Mouse (Mus musculus) embryonic stem cell, embryonic (primary cell): ENCODE measurements at regions not wholly inside any gene's neighbourhood (a gene's known extent, or its start where the extent isn't known, plus 50 kb on each side); places are given as distances from the start of the nearest gene placed in this dataset.

Source experiments
- CTCF ChIA-PET, 4 experiments: fragments of 300-600 bp in 2 of 4; fragments of 350-600 bp in 2 of 4; sonication (Branson Sonifier 250); formaldehyde crosslinking; loops; one replicate each; lab custom pipeline; 2022; ENCODE audit warnings: inconsistent platforms in 2 of 4; lab: Charles Lee
- POLR2A ChIA-PET, 4 experiments: fragments of 300-600 bp in 2 of 4; fragments of 350-600 bp in 2 of 4; sonication (Branson Sonifier 250); formaldehyde crosslinking; loops; one replicate each; lab custom pipeline; 2022; ENCODE audit warnings: antibody characterized with exemption in 4 of 4, inconsistent platforms in 1 of 4; lab: Charles Lee

- ChIA-PET POLR2A (no interaction called here), CTCF (no interaction called here)
These were observed 474.3 kb upstream of the Arrdc3 start for GRCm38 (mm10) chr13:80408928-80409327.

DNA sequence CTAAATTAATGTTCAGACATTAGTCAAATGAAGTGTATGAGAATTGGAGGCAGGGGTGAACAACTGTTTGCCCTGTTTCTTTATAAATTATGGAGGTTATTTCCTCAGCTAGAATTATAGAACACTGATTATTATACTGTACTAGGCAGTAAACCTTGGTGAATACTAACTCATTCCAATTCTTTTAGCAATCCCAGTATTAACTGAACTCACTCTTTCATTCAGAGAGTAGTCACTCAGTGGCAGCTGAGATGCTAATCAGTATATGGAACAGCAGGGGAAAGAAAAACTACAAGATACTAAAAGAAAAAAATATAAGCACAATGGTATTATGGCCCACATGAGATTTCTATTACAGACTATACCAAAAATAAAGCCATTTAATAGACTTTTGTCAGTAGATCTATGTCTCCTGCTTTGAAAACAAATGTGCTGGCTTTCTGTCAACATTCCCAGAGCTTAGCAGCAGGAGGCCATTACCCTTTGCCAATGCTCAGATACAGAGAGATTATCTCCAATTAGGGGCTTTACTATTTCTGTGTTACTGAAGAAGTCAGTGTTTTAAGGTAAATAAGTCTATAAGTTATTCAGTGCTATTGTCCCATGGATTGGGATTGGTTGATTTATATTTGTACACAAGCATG lies 473.3 kb upstream of the Arrdc3 start:
- CTCF ChIA-PET: no interaction called here
- POLR2A ChIA-PET: no interaction called here

DNA sequence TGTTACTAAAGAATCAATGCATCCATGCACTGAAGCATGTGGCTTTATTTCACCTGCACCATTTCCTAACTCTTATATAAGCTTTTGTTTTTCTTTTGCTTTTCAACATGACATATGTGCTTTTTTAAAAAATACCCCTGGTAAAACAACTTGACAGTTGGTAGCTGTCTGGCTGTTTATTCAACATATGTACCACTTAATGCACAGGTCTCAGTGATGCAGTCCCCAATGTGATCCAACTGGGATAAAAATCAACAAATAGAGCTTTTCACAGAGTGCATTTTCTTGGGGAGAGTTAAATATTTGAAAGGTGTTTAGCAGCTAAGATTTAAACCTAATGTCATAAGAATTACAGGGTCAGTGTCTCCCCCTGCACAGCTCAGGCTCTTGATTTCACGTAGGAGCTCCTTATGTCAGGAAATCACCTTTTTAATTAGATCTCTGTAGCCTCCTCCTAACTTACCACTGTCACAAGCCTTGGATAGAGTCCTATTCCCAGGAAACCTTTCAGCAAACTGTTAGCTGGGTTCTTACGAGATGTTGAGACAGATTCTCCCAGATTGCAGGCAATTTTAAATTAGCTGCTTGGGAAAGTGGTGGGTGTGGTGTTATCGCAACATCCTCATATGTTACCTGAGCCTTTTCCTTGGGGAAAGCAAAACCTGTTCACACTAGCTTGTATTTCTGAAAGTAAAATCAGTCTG lies 464.6 kb upstream of the Arrdc3 start:
- ChIA-PET CTCF (no interaction called here), POLR2A (no interaction called here)

DNA sequence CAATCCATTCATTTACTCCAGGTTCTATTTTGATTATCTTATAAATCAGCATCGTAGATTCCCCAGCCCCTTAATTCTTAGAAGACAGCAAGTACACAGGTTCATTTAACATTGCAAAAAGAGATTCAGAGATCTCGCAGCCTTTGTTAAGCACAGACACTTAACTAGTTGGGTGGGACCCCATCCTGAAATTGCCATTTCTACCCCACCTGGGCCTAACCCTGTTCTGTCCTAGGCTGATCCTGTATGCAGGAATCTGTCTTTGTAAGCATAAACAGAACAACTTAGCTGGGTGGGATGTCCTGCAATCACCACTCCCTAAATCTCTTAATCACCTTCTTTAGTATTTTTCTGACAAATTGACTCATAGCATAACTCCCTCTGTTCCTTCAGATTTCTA lies 462.8 kb upstream of the Arrdc3 start:
- CTCF ChIA-PET: no interaction called here
- POLR2A ChIA-PET: interaction anchor here in 1 of 4 experiments (0.7 kb wide), 1 partner anchor 46 kb away, joined by 3 read pairs; no protein-coding TSS in a partner anchor
